Mouse (Mus musculus) heart, embryonic 14.5 days (tissue): Measurements from ENCODE around the gene Gucy2d. TPM values are rescaled to one million over a fixed set of nuclear protein-coding genes. Genes with fewer than 3 reads are reported as not detected.

ENCODE experiments used
- ATAC-seq: fragments of 200-750 bp; cut with Nextera tagmentation; 2 replicates; pipeline ENCODE4 v1.8.0; 2017; ENCODE audit warnings: low read depth, moderate TSS enrichment; ENCODE audit not compliant: insufficient number of reproducible peaks, insufficient read depth, low FRiP score
- H3K27ac ChIP-seq, 2 experiments: fragments of 200-500 bp in 1 of 2; fragments of 300-500 bp in 1 of 2; sonication (generic) in 1 of 2; replicated peaks in 1 of 2; 2 replicates each; pipeline ENCODE4 v1.5.1; 2012 to 2014; ENCODE audit warnings: low read depth in 2 of 2, low read length in 2 of 2, control low read depth in 1 of 2, mild to moderate bottlenecking in 1 of 2, mixed read lengths in 1 of 2; ENCODE audit not compliant: control insufficient read depth in 1 of 2, insufficient read depth in 1 of 2
- H3K27me3 ChIP-seq: fragments of 300-500 bp; sonication (generic); 2 replicates; pipeline ENCODE4 v1.6.1; 2014; ENCODE audit warnings: mild to moderate bottlenecking, low read length, control low read depth; ENCODE audit not compliant: control insufficient read depth, insufficient read depth
- H3K36me3 ChIP-seq: fragments of 300-500 bp; sonication (generic); 2 replicates; pipeline ENCODE4 v1.6.1; 2014; ENCODE audit warnings: mild to moderate bottlenecking, control low read depth, low read length, mixed read lengths; ENCODE audit not compliant: control insufficient read depth, insufficient read depth
- H3K4me1 ChIP-seq, 2 experiments: fragments of 200-500 bp in 1 of 2; fragments of 300-500 bp in 1 of 2; sonication (generic) in 1 of 2; 2 replicates each; pipeline ENCODE4 v1.6.1; 2012 to 2014; ENCODE audit warnings: low read length in 2 of 2, control low read depth in 1 of 2, mixed read lengths in 1 of 2; ENCODE audit not compliant: control insufficient read depth in 2 of 2, insufficient read depth in 2 of 2
- H3K4me2 ChIP-seq: fragments of 300-500 bp; sonication (generic); 2 replicates; pipeline ENCODE4 v1.6.1; 2014; ENCODE audit warnings: mild to moderate bottlenecking, low read length
- H3K4me3 ChIP-seq, 2 experiments: fragments of 200-500 bp in 1 of 2; fragments of 300-500 bp in 1 of 2; sonication (generic) in 1 of 2; 2 replicates each; pipeline ENCODE4 v1.5.1; 2012 to 2014; ENCODE audit warnings: low read length in 2 of 2, mild to moderate bottlenecking in 2 of 2, control low read depth in 1 of 2, low read depth in 1 of 2, moderate library complexity in 1 of 2; ENCODE audit not compliant: control insufficient read depth in 1 of 2, insufficient read depth in 1 of 2
- H3K9ac ChIP-seq: fragments of 300-500 bp; sonication (generic); 2 replicates; pipeline ENCODE4 v1.6.1; 2014; ENCODE audit warnings: mild to moderate bottlenecking, low read length
- H3K9me3 ChIP-seq: fragments of 300-500 bp; sonication (generic); 2 replicates; pipeline ENCODE4 v1.6.1; 2016; ENCODE audit warnings: low read length, control low read depth; ENCODE audit not compliant: control insufficient read depth
- WGBS: fragments of 180-500 bp; shearing (Covaris S2); extraction: QIAGEN DNeasy Blood & Tissue Kit; methylation state at CpG from one replicate; pipeline ENCODE4 v1.1.7; 2014; 5-methylcytosine and 5-hydroxymethylcytosine counted together
- polyA plus RNA-seq: library from polyadenylated mRNA; unstranded; fragments of >200 nt; fragmentation: Nextera tagmentation; extraction: Ambion mirVana; gene quantifications from 2 replicates; pipeline ENCODE4 v1.2.1, GENCODE M21; 2014

The Gucy2d gene
- 0.13 TPM in 1 of 2 replicates, not detected in the other for polyA plus RNA-seq

DNA sequence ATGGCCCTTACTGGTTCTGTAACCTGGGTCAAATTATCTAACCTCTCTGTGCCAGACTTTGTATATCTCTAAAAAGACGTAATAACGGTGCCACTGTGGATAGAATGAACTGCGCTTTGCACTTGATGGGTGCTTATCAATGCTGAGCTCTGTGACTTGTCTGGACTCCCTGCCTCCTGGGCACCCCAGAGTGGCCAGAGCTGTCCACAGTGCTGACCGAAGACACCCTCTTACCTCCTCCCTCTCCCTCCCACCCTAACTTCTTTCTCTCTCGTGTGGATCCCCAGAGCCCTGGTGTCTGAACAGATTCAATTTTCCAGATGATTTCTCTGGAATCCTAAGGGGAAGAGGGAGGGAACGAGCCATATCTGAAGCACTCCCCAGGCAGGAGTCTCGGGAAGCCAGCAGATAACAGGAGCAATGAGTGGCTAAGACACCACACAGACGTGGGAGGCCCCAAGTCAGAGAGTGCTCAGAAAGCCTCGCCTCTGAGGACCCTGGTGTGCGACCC, at the start of gene Gucy2d:
Gene Gucy2d, plus strand, starts transcription at position 461 of the 511 bp plus-strand sequence.
- H3K4me3 ChIP-seq: no peak within 1 kb of the TSS
- no peak within 1 kb of the TSS for H3K9ac ChIP-seq
- no peak within 1 kb of the TSS for H3K4me2 ChIP-seq
- WGBS: 9% methylated on average over 10 of the region's 10 CpGs
- no peaks in the 10 kb centered on the region for H3K9me3 ChIP-seq
- no peaks in the 10 kb centered on the region for H3K27me3 ChIP-seq
- H3K36me3 ChIP-seq: no peaks in the 10 kb centered on the region
- H3K27ac ChIP-seq: no peak within 1 kb of the TSS
- no peak for ATAC-seq
- H3K4me1 ChIP-seq: peaks cover 0 to 4% of the 10 kb centered on the region in 2 experiments; a peak in 1 of 4 replicates

DNA sequence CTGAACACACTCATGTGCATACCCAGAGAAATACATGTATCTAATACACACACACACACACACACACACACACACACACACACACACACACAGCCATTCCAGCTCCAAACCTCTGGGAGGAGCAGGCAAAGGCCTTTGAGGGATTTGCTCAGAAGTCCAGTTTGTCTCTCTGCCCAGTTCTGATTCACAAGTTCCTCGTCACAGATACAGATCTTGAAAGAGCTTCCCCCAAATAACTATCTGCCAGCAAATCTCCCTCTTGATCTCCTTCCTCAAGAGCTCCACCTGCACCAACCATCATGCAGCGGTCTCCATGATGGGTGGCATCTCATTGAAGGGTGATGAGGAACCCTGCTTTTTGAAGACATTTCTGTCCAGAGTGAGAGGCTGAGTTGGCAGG, 49.7 kb upstream of the Gucy2d start:
- H3K9me3 ChIP-seq: no peaks in the 10 kb centered on the region
- no peak overlapping the region for H3K4me3 ChIP-seq
- 75% methylated on average over 2 of the region's 2 CpGs for WGBS
- H3K27me3 ChIP-seq: no peaks in the 10 kb centered on the region
- H3K4me1 ChIP-seq: peaks cover 0 to 6% of the 10 kb centered on the region in 2 experiments; a peak in 3 of 4 replicates
- no peak for ATAC-seq
- no peak overlapping the region for H3K27ac ChIP-seq
- H3K36me3 ChIP-seq: no peaks in the 10 kb centered on the region
- H3K9ac ChIP-seq: no peak overlapping the region
- no peak overlapping the region for H3K4me2 ChIP-seq

GRCm38 (mm10) chr7:98391351-98391936, 48.8 kb upstream of the Gucy2d start:
- H3K9me3 ChIP-seq: no peaks in the 10 kb centered on the region
- peaks cover 0 to 6% of the 10 kb centered on the region in 2 experiments; a peak in 3 of 4 replicates for H3K4me1 ChIP-seq
- no peak overlapping the region for H3K9ac ChIP-seq
- no peaks in the 10 kb centered on the region for H3K36me3 ChIP-seq
- WGBS: 65% methylated on average over 7 of the region's 7 CpGs
- no peak overlapping the region for H3K4me3 ChIP-seq
- no peak for ATAC-seq
- no peak overlapping the region for H3K27ac ChIP-seq
- H3K27me3 ChIP-seq: no peaks in the 10 kb centered on the region
- H3K4me2 ChIP-seq: no peak overlapping the region

DNA sequence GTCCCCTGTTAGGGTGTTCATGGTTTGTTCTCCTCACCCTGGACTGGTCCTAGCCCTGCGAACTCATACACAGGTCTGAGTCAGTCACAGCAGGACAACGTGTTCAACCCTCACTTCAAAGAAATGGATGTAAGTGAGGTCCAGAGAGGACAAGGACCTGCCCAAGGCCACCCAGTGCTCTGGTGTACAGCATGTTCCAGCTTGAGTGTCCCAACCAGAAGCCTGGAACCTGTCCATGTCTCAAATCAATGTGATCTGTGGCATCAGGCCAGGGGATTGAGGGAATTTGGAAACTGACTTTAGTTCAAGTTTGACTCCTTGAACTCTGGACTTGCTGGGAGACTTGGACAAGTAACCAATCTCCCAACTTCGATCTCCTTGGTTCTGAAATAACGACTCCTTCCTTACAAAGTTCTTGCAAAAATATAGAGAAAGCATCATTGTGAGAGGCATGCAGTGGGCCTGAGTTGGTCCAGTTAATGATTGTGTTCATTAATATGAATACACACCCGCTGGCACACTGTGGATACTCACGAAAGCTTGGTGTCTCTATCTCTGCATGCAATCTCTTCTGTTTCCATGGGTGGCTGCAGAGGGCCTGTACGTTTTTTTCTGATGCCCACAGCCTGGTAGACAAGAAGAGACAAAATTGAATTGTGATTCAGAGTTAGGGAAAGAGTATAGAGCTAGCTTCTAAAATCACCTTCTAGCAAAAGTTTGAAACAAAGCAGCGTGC, 47.6 kb upstream of the Gucy2d start:
- no peak for ATAC-seq
- H3K27ac ChIP-seq: no peak overlapping the region
- H3K9me3 ChIP-seq: no peaks in the 10 kb centered on the region
- no peak overlapping the region for H3K4me2 ChIP-seq
- H3K9ac ChIP-seq: no peak overlapping the region
- no peaks in the 10 kb centered on the region for H3K27me3 ChIP-seq
- whole genome bisulfite sequencing: 78% methylated on average over 8 of the region's 8 CpGs
- H3K36me3 ChIP-seq: no peaks in the 10 kb centered on the region
- H3K4me1 ChIP-seq: peaks cover 0 to 6% of the 10 kb centered on the region in 2 experiments; a peak in 3 of 4 replicates
- no peak overlapping the region for H3K4me3 ChIP-seq

GRCm38 (mm10) chr7:98402582-98403574, 37.3 kb upstream of the Gucy2d start:
- WGBS: 62% methylated on average over 15 of the region's 15 CpGs
- no peak overlapping the region for H3K4me3 ChIP-seq
- H3K9me3 ChIP-seq: no peaks in the 10 kb centered on the region
- H3K36me3 ChIP-seq: no peaks in the 10 kb centered on the region
- no peak overlapping the region for H3K4me2 ChIP-seq
- no peak overlapping the region for H3K27ac ChIP-seq
- no peak for ATAC-seq
- no peaks in the 10 kb centered on the region for H3K27me3 ChIP-seq
- no peaks in the 10 kb centered on the region for H3K4me1 ChIP-seq
- no peak overlapping the region for H3K9ac ChIP-seq

- Histone ChIP-seq H3K4me2 (no peak overlapping the region), H3K4me1 (no peaks in the 10 kb centered on the region), H3K27ac (no peak overlapping the region), H3K27me3 (no peaks in the 10 kb centered on the region), H3K9me3 (no peaks in the 10 kb centered on the region), H3K4me3 (no peak overlapping the region), H3K36me3 (no peaks in the 10 kb centered on the region), H3K9ac (no peak overlapping the region)
- 75% methylated on average over 4 of the region's 4 CpGs for WGBS
- ATAC-seq: no peak
Measured at GRCm38 (mm10) chr7:98403996-98404395, 36.2 kb upstream of the Gucy2d start.

DNA sequence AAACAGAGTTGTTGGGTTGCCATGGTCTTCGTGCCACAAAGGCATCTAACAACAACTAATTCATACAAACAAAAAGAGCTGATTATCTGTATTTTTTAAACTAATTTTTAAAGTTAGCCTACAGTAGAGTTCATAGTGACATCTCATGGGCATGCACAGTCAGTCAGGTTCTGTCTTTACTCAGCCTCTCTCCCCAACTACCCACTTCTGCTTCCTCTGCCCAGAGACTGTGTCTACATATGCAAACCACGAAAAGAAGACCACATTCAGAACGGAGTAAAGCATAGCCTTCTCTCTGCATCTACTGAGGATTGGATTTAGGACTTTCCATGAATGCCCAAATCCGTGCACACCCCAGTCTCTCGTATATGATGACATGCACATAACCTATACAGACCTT, 32.6 kb upstream of the Gucy2d start:
- H3K4me1 ChIP-seq: no peaks in the 10 kb centered on the region
- no peak overlapping the region for H3K27ac ChIP-seq
- H3K27me3 ChIP-seq: no peaks in the 10 kb centered on the region
- H3K9me3 ChIP-seq: no peaks in the 10 kb centered on the region
- H3K4me2 ChIP-seq: no peak overlapping the region
- no peak for ATAC-seq
- no peaks in the 10 kb centered on the region for H3K36me3 ChIP-seq
- H3K9ac ChIP-seq: no peak overlapping the region
- no peak overlapping the region for H3K4me3 ChIP-seq
- 78% methylated on average over 5 of the region's 5 CpGs for WGBS
